Mouse (Mus musculus): ENCODE measurements at regions not wholly inside any gene's neighbourhood (a gene's known extent, or its start where the extent isn't known, plus 50 kb on each side); places are given as distances from the start of the nearest gene placed in this dataset.

DNA sequence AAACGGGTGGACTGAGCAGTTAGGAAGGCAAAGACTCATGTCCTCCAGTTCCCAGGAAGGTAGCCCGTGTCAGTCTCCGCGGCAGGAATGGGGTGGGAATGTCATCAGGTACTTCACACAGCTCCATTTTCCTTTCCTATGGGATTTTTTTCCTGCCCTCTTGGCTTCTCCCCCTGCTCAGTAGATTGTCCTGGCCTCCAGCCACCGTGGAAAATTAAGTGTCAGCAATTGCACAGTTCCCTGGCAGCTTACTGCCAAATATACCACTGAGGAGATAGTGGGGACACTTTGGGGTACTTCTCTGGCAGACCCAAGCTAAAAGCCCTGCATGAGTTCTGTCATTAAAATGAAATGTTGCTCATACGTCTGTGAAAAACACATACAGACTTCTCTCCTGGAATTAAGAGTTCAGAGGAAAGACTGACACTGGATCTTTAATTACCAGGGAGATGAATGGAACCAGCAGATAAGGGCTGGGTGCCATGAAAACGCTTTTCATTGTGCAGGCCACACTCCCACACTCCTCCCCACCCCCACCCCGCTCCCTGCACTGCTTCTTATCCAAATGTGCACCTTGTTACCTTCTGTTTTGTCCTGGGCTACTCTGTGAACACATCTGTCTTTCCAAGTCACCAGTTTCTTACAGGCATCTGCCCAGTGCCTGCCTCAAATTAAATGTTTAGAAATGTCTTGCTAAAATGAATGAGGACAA lies 210.1 kb upstream of the Slit2 start:
- DNase-seq (ENCODE audit: low spot score) (peak; percentile 9), ATAC-seq (ENCODE audit: low FRiP score) (no peak; the same call in 1 of the 2 replicates)
- Histone ChIP-seq H3K4me1 (replicated peaks; ENCODE audit: control insufficient read depth, insufficient read depth, low read length) (no peaks in the 10 kb centered on the region), H3K27me3 (ENCODE audit: control insufficient read depth, insufficient read depth, low read length) (no peaks in the 10 kb centered on the region), H3K9ac (ENCODE audit: low read depth, low read length) (no peak overlapping the region), H3K36me3 (ENCODE audit: control insufficient read depth, insufficient read depth, low read length) (no peaks in the 10 kb centered on the region), H3K9me3 (ENCODE audit: control insufficient read depth, low read length) (no peaks in the 10 kb centered on the region), H3K4me2 (replicated peaks; ENCODE audit: low read depth, low read length) (no peak overlapping the region), H3K27ac (ENCODE audit: low read depth, low read length) (no peak overlapping the region), H3K4me3 (ENCODE audit: low read depth, low read length) (no peak overlapping the region)
- WGBS = 64% methylated on average over 8 of the region's 8 CpGs

DNA sequence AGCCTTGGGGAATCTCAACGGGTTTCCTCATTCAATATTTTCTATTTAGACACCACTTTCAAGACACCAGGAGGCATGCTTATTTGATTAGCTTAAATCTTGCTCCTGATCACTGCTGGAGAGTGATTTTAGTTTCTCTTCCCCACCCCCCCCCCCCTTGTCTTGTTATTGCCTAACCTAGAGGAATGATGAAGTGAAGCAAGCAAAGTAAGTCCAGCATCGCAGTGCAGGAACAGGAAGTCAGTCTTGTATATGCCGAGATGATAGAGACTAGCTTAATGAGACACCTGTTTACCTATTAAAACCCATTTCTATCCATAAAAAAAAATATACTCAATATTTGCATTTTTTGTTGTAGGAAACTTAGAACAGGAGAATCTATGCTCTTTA lies 209.6 kb upstream of the Slit2 start:
- ATAC-seq (ENCODE audit: low FRiP score) (no peak), DNase-seq (ENCODE audit: low spot score) (no peak)
- 67% methylated on average over 3 of the region's 3 CpGs for WGBS
- H3K27ac ChIP-seq (ENCODE audit: low read depth, low read length) = no peak overlapping the region
- H3K9ac ChIP-seq (ENCODE audit: low read depth, low read length) = no peak overlapping the region
- H3K4me3 ChIP-seq (ENCODE audit: low read depth, low read length) = no peak overlapping the region
- H3K27me3 ChIP-seq (ENCODE audit: control insufficient read depth, insufficient read depth, low read length) = no peaks in the 10 kb centered on the region
- H3K9me3 ChIP-seq (ENCODE audit: control insufficient read depth, low read length) = no peaks in the 10 kb centered on the region
- no peaks in the 10 kb centered on the region for H3K4me1 ChIP-seq (replicated peaks; ENCODE audit: control insufficient read depth, insufficient read depth, low read length)
- no peak overlapping the region for H3K4me2 ChIP-seq (replicated peaks; ENCODE audit: low read depth, low read length)
- no peaks in the 10 kb centered on the region for H3K36me3 ChIP-seq (ENCODE audit: control insufficient read depth, insufficient read depth, low read length)

GRCm38 (mm10) chr5:47780861-47781260 lies 202.1 kb upstream of the Slit2 start:
- 86% methylated on average over 2 of the region's 2 CpGs for WGBS

GRCm38 (mm10) chr5:47781608-47782007 lies 201.3 kb upstream of the Slit2 start:
- ATAC-seq (ENCODE audit: low FRiP score) = no peak
- Histone ChIP-seq H3K4me1 (replicated peaks; ENCODE audit: control insufficient read depth, insufficient read depth, low read length) (no peaks in the 10 kb centered on the region), H3K27ac (ENCODE audit: low read depth, low read length) (no peak overlapping the region), H3K36me3 (ENCODE audit: control insufficient read depth, insufficient read depth, low read length) (no peaks in the 10 kb centered on the region), H3K9me3 (ENCODE audit: control insufficient read depth, low read length) (no peaks in the 10 kb centered on the region), H3K9ac (ENCODE audit: low read depth, low read length) (no peak overlapping the region), H3K4me3 (ENCODE audit: low read depth, low read length) (no peak overlapping the region), H3K27me3 (ENCODE audit: control insufficient read depth, insufficient read depth, low read length) (no peaks in the 10 kb centered on the region), H3K4me2 (replicated peaks; ENCODE audit: low read depth, low read length) (no peak overlapping the region)
- 82% methylated on average over 5 of the region's 5 CpGs for WGBS
- DNase-seq (ENCODE audit: low spot score) = no peak

More at GRCm38 (mm10) chr5:47780861-47781260, 202.1 kb upstream of the Slit2 start:
- DNase-seq (ENCODE audit: low spot score) (no peak), ATAC-seq (ENCODE audit: low FRiP score) (no peak)
- Histone ChIP-seq H3K36me3 (ENCODE audit: control insufficient read depth, insufficient read depth, low read length) (no peaks in the 10 kb centered on the region), H3K9ac (ENCODE audit: low read depth, low read length) (no peak overlapping the region), H3K9me3 (ENCODE audit: control insufficient read depth, low read length) (no peaks in the 10 kb centered on the region), H3K27ac (ENCODE audit: low read depth, low read length) (no peak overlapping the region), H3K4me1 (replicated peaks; ENCODE audit: control insufficient read depth, insufficient read depth, low read length) (no peaks in the 10 kb centered on the region), H3K4me3 (ENCODE audit: low read depth, low read length) (no peak overlapping the region), H3K4me2 (replicated peaks; ENCODE audit: low read depth, low read length) (no peak overlapping the region), H3K27me3 (ENCODE audit: control insufficient read depth, insufficient read depth, low read length) (no peaks in the 10 kb centered on the region)

DNA sequence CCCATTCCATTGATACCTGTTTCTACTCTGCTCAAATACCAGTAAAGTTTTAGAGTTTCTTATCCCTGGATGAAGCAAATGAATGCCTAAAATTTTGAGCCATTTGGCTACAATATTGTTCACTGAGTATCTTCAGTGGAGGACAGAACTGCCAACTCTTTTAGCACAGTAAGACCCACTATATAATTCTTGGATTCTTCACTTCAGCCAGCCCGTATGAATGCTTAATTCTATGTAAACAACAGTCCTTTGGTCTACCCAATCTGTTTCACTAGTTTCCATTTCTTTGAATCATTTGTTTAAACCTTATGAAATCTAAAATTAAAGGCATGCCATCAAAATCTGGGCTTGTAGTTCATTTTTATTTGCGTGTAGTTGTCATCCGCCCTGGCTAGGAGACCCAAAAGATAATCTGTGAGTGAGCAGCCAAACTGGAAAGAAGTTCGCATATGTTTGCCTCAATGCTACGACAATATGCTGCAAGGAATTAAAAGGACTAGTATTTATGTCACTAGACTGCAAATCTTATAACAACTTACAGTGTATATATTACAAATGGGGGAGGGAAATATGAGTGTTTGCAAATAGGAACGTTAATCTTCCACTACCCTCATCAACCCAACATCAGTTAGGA lies 188.2 kb upstream of the Slit2 start:
- Histone ChIP-seq H3K36me3 (ENCODE audit: control insufficient read depth, insufficient read depth, low read length) (no peaks in the 10 kb centered on the region), H3K27me3 (ENCODE audit: control insufficient read depth, insufficient read depth, low read length) (no peaks in the 10 kb centered on the region), H3K4me1 (replicated peaks; ENCODE audit: control insufficient read depth, insufficient read depth, low read length) (no peaks in the 10 kb centered on the region), H3K4me2 (replicated peaks; ENCODE audit: low read depth, low read length) (no peak overlapping the region), H3K9ac (ENCODE audit: low read depth, low read length) (no peak overlapping the region), H3K27ac (ENCODE audit: low read depth, low read length) (no peak overlapping the region), H3K9me3 (ENCODE audit: control insufficient read depth, low read length) (no peaks in the 10 kb centered on the region), H3K4me3 (ENCODE audit: low read depth, low read length) (no peak overlapping the region)
- DNase-seq (ENCODE audit: low spot score) (no peak), ATAC-seq (ENCODE audit: low FRiP score) (no peak)
- WGBS = 92% methylated on average over 6 of the region's 6 CpGs

- H3K4me2 ChIP-seq (replicated peaks; ENCODE audit: low read depth, low read length) = no peak overlapping the region
- H3K9me3 ChIP-seq (ENCODE audit: control insufficient read depth, low read length) = no peaks in the 10 kb centered on the region
- H3K4me3 ChIP-seq (ENCODE audit: low read depth, low read length) = no peak overlapping the region
- 79% methylated on average over 3 of the region's 3 CpGs for WGBS
- H3K36me3 ChIP-seq (ENCODE audit: control insufficient read depth, insufficient read depth, low read length) = no peaks in the 10 kb centered on the region
- H3K27ac ChIP-seq (ENCODE audit: low read depth, low read length) = no peak overlapping the region
- no peaks in the 10 kb centered on the region for H3K4me1 ChIP-seq (replicated peaks; ENCODE audit: control insufficient read depth, insufficient read depth, low read length)
- ATAC-seq (ENCODE audit: low FRiP score) = no peak
- no peaks in the 10 kb centered on the region for H3K27me3 ChIP-seq (ENCODE audit: control insufficient read depth, insufficient read depth, low read length)
- no peak overlapping the region for H3K9ac ChIP-seq (ENCODE audit: low read depth, low read length)
- no peak for DNase-seq (ENCODE audit: low spot score)
These were observed 187.7 kb upstream of the Slit2 start for GRCm38 (mm10) chr5:47795273-47795672.

DNA sequence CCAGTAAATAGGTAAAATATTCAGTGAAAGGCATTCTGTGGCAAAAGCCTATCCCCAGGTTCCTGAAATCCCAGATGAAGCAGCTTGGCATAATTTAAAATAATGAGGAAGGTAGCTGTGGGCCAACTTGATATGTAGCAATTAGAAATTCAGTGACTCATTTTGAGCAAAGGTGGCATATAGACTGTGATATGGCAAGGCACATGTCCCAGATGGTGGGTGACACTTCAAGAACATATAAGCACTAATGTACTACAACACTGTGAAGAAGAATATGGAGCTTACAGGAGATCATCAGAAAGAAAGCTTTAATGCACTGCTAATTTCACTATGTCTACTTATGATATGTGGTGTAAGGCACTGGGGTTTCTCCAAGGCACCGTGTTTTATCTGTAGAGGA lies 162.0 kb upstream of the Slit2 start:
- DNase-seq (ENCODE audit: low spot score) = no peak
- H3K27me3 ChIP-seq (ENCODE audit: control insufficient read depth, insufficient read depth, low read length) = no peaks in the 10 kb centered on the region
- WGBS = 92% methylated on average over 1 of the region's 1 CpGs
- no peak overlapping the region for H3K9ac ChIP-seq (ENCODE audit: low read depth, low read length)
- H3K9me3 ChIP-seq (ENCODE audit: control insufficient read depth, low read length) = no peaks in the 10 kb centered on the region
- H3K27ac ChIP-seq (ENCODE audit: low read depth, low read length) = no peak overlapping the region
- H3K4me3 ChIP-seq (ENCODE audit: low read depth, low read length) = no peak overlapping the region
- no peak overlapping the region for H3K4me2 ChIP-seq (replicated peaks; ENCODE audit: low read depth, low read length)
- ATAC-seq (ENCODE audit: low FRiP score) = no peak
- H3K4me1 ChIP-seq (replicated peaks; ENCODE audit: control insufficient read depth, insufficient read depth, low read length) = no peaks in the 10 kb centered on the region
- H3K36me3 ChIP-seq (ENCODE audit: control insufficient read depth, insufficient read depth, low read length) = no peaks in the 10 kb centered on the region

GRCm38 (mm10) chr5:47837998-47838397 lies 144.9 kb upstream of the Slit2 start:
- Histone ChIP-seq H3K4me1 (replicated peaks; ENCODE audit: control insufficient read depth, insufficient read depth, low read length) (no peaks in the 10 kb centered on the region), H3K27ac (ENCODE audit: low read depth, low read length) (no peak overlapping the region), H3K4me3 (ENCODE audit: low read depth, low read length) (no peak overlapping the region), H3K4me2 (replicated peaks; ENCODE audit: low read depth, low read length) (no peak overlapping the region), H3K9me3 (ENCODE audit: control insufficient read depth, low read length) (no peaks in the 10 kb centered on the region), H3K9ac (ENCODE audit: low read depth, low read length) (no peak overlapping the region), H3K36me3 (ENCODE audit: control insufficient read depth, insufficient read depth, low read length) (no peaks in the 10 kb centered on the region), H3K27me3 (ENCODE audit: control insufficient read depth, insufficient read depth, low read length) (no peaks in the 10 kb centered on the region)
- no peak for ATAC-seq (ENCODE audit: low FRiP score)
- 95% methylated on average over 3 of the region's 3 CpGs for WGBS
- DNase-seq (ENCODE audit: low spot score) = no peak

DNA sequence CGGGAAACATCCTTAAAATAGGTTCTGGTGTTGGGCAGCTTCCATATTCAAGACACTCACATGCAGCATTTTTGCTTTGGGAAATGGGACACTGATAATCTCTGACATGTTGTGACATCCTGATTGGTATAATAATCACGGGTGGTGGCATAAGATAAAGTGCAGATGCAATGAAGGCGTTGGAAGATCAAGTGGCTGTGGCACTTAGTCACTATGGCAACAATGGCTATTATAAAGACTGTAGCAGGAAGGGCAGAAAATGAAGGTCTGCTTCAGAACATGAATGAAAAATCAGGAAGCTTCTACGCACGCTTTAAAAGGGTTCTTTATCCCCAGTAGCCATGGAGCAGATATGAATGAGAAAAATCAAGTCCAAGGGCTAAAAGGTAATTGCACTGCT lies 113.2 kb upstream of the Slit2 start:
- 69% methylated on average over 5 of the region's 5 CpGs for WGBS
- Histone ChIP-seq H3K4me1 (replicated peaks; ENCODE audit: control insufficient read depth, insufficient read depth, low read length) (no peaks in the 10 kb centered on the region), H3K36me3 (ENCODE audit: control insufficient read depth, insufficient read depth, low read length) (no peaks in the 10 kb centered on the region), H3K9me3 (ENCODE audit: control insufficient read depth, low read length) (no peaks in the 10 kb centered on the region), H3K4me3 (ENCODE audit: low read depth, low read length) (no peak overlapping the region), H3K27ac (ENCODE audit: low read depth, low read length) (no peak overlapping the region), H3K27me3 (ENCODE audit: control insufficient read depth, insufficient read depth, low read length) (no peaks in the 10 kb centered on the region), H3K4me2 (replicated peaks; ENCODE audit: low read depth, low read length) (no peak overlapping the region), H3K9ac (ENCODE audit: low read depth, low read length) (no peak overlapping the region)
- DNase-seq (ENCODE audit: low spot score) (no peak), ATAC-seq (ENCODE audit: low FRiP score) (no peak)
